Mouse (Mus musculus) kidney, postnatal 25 days (tissue): ENCODE measurements around the gene Ssh1.

Source experiments
- DNase-seq, 2 experiments: peaks; one replicate each; pipeline ENCODE4 v3.0.0; 2021; ENCODE audit warnings: mixed read lengths in 2 of 2

Ssh1 gene

DNA sequence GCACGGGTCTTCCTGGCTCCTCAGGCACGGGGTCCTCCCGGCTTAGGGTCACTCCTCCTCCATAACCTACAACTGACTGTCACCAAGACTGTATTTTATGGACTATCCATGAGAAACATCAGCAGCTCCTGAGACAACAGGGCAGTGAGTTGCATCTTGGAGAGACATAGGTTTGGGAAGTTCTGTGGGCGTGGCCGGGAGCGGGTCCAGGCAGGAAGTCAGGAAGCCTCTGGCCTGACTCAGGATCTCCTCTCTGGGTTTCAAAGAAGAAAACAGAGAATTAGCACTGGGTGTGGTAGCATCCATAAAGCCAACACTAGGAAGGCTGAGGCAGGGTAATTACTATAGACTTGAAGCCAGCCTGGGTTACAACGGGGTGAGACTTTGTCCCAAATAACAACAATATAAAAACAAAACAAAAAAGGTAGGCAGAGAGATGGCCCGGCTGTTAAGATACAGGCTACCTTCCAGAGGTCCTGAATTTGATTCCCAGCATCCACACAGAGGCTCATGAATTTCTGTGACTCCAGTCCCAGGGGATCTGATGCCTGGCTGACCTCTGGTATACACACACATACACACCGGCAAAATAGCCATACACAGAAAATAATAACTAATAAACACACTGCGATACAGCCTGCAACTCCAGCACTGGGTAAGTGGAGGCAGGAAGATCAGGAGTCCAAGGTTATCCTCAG, 63.6 kb downstream of the Ssh1 start:
- DNase-seq, result peak; percentile 74 to 77

DNA sequence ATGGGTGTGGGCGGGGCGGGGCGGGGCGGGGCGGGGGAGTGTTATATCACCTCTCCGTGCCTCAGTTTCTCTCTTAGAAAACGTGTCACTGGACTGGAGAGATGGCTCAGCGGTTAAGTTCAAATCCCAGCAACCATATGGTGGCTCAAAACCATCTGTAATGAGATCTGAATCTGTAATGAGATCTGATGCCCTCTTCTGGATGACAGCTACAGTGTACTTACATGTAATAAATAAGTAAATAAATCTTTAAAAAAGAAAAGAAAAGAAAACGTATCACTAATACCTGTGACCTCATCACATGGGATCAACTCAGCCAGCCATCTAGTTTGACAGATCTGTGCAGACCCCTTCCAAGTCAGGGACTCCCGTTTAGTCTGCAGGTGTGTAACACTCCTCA, 64.2 kb downstream of the Ssh1 start:
- DNase-seq, result no peak

DNA sequence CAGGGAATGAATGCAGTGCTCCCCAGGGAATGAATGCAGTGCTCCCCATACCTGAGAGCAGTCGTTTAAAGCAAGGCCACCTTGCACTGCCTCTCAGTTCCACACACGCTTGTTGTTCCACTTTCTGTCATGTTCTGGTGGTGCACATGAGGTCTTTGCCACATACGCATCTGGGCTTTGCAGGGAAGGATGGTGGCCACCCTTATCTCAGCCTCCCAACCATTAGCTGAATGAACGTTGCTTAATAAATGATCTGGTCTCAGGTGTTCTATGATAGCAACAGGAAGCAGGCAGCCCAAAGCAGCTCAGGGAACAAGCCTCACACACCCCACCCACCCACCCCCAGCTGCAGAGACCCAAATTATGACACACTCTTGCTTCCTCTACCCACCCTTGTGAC, 69.1 kb downstream of the Ssh1 start:
- no peak for DNase-seq

DNA sequence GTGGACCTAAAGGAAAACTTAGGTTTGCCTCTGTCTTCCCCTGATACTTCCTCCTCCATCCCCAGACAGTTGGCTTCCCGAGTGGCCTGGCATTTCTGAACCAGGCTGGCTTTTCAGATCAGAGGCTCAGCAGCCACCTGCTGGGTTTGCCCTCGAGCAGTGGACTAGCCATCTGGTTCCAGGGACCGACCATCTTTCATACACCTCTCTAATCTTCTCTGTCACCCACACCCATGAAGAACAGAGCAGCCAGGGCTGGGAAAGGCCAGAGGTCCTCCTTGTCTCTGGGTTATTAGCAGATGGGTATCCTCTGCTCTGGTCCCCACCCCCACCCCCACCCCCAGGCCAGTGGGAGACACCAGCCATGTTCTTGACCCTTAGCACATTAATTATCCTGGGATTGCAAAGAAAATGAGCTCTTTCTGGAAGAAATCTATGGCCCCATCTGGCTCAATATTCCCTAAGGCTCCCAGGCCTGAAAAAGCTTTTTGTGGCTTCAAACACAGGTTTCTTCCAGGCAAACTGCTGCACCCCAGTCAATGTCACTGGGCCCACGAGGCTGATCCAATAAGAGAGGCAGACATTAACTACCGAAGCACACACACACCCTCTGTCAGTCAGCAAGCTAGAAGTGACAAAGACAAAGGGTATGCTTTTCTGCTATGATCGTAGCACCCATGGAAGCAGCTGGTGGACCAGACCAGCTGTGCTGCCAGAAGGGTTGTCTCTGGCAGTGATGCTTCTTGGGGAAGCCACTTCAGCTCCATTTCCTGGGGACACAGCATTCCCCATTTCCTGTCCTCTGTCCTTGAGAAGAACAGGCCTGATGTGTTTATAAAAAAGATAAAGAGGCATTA, 72.2 kb downstream of the Ssh1 start:
- DNase-seq, result no peak

DNA sequence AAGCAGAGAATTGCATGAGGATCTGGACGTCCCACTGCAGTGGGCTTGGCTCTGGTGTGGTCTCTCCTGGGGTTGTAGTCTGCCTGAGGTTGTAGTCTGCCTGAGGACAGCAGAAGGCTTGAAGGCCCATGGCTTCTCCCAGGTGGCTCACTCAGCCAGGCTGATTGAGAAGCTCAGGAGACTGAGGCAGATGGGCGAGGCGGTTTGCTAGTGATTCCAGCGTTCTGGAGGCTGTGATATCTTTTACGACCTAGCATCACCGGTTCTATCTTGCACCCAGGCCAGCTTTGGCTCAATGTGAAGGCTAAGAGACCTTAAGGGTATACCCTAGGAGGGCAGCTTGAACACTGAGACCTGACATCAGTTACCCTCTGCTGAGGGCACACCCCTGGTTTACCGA, 74.6 kb downstream of the Ssh1 start:
- DNase-seq, result no peak

DNA sequence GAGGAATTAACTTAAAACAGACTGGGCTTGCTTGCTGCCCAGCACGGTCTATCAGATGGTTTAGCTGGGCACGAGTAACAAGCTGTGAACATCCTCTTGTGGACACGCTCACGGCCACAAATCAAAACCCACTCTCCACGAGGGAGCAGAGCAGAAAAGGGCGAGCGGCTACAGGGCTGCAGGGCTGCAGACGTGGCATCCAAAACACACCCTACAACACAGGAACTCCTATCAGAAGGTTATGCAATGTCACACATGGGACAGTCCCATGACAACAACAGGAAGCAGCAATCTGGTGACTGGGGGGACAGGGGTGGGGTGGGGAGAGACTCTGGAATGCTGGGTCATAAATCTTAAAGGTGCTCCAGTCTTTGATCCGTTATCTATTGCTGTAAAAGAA, 75.0 kb downstream of the Ssh1 start:
- peak; percentile 53 to 77 for DNase-seq

DNA sequence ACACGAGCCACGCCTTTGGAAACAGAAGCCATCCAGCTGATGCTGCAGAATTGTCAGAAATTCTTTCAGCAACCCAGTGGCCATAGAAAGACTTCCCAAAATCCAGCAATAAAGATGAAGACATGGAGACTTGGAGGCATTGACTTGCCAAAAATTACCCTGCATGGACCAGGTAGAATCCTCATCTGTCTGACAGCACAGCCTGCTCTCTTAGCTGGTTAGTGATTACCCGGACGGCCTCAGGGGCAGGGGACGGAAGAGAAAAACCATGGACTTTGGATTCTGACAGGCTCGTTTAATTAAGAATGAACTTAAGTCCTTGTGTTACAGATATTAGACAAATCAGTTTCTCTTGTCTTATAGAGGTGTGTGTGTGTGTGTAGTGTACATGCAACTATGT, 83.0 kb downstream of the Ssh1 start:
- DNase-seq, result peak; percentile 55 to 84

DNA sequence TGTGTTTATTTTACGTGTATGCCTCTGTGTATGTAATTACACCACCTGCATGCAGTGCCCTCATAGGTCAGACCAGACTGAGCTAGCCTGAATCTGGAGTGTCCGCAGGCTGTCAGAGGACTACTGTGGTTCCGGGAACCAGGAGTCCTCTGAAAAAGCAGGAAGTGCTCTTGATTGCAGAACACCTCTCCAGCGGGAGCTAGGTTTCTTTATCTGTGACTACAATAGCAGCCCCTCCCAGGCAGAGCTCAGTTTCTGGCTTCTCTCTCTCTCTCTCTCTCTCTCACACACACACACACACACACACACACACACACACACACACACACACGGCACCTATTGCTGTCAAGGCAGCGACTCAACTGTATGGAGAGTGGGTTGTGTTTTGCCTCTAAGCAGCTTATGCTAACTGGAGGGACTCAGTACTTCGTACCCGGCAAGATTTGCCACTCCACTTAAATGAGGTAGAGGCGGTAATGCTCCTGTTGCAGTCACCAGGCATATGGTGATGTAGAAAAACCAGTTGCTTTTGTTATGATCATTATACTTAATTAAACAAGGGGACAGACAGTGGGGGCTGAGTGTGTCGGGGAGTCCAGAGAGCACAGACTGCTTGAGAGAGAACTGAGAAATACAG, 83.5 kb downstream of the Ssh1 start:
- no peak for DNase-seq

DNA sequence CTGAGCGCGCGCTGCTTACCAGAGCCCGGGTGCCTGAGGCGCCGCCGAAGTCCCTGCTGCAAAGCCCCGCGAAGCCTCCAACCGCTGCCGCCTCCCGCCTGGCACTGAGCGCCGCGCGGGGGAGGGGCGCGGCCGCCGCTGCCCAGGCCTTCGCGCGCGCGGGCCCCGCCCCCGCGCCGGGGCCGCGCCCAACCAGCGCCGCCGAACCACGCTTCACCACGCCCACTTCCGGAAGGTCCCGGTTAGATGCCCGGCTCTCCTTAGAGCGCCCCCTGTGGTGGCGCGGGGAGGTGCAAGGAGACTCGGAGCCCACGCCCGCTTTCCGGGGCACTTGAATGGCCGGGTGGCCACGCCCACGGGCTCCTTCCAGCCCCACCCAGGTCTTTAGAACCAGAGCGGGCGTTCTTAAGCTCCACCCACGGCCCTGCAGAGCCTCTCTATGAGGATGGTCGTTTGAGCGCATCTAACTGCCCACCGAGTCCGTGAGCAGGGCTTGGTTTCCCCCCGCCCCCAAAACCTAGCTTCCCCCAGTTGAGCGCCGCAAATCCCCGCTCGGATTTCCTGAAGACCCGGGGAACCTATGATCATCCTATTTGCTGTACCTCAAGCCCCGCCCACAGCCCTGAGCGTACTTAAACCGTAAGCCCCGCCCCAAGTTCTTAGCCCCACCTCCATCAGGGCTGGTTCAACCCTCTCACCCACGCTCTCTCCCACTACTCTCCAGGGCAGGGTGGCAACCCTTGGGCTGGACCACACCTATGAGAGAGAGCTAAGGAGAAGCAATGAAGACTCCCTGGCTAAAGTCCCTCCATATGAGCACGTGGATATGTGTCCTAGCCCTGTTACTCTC, 84.9 kb downstream of the Ssh1 start, which contains the start of gene Coro1c:
Gene Coro1c (minus strand): TSS at position 167 of the 850 bp plus-strand sequence.
- DNase-seq, result peak; percentile 98 to 99

DNA sequence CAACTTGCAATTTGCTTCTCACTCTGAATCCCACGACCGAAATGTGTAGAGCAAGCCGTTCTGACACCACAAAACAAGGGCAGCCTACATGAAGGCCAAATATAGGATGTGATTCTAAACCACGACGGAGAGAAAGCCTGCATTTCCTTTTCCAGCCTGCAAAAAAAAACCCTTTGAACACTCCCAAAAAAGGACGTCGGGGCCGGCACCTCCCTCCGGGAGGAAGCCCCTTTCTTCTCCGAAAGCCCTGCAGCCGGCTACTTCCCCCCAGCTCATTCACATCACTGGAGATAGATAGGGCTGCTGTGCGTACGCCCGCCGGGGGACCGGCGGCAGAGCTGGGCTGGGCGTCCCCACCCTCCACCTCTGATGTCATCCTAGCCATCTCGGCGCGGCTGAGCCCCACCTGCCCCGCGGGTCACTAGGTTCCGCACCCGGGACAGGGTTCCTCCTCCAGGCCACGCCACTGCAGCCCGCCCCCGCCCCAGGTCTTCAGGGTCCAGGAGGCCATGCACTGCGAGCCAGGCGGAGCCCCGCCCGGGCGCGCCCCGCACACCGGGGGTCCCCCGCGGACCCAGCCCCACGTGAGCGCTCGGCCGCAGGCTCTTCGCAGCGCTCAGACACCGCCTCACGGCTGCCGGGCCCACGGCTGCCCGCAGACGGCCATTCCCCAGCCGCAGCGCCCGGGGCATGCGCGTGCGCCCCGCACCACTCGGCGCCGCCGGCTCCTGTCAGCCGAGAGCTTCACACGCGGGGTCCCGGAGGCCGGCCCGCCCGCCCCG, 85.7 kb downstream of the Ssh1 start:
- peak; percentile 55 to 85 for DNase-seq

DNA sequence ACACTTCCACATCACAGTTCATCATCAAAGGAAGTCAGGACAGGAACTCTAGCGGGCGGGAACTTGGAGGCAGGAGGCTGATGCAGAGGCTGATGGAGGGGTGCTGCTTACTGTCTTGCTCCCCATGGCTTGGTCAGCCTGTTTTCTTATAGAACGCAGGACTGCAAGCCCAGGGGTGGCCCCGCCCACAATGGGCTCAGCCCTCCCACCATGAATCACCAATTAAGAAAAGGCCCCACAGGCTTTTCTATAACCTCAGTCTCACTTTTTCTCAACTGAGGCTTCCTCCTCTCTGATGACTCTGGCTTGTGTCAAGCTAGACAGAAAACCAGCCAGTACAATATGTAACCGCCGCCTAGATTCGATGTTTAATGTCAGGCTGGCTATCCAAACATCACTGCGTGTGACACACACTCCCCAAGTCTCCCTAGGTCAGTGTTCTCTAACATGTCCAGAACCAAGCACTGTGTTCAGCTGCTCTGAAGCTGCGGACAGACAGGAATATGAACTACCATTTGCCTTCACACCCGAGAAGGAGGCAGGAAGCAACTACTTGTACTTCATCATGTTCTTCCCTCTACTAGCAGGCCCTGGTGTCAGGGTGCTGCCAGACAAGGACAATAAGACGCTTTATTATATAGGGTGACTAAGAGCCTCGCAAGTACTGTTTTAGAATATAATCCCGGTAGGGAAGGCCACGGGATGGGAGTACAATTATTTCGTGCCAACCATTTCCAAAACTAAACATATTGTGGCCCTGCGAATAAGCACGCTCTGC, 86.5 kb downstream of the Ssh1 start:
- peak; percentile 46 to 65 for DNase-seq

DNA sequence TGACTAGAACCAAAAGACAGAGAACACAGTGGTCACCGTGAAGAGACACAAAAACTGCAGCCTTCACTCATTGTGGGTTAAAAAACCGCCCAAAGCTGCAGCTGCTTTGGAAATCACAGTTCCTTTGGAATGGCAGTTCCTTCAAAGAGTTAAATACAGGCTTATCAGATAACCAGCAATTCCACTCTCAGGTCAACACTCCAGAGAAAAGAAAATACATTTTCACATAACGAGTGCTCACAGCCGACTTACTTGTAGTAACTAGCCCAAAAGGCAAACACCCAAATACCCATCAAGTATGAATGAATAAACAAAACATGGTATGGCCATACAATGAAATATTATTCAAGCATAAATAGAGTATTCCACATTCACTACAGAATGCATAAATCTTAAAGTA, 88.7 kb downstream of the Ssh1 start:
- no peak for DNase-seq

DNA sequence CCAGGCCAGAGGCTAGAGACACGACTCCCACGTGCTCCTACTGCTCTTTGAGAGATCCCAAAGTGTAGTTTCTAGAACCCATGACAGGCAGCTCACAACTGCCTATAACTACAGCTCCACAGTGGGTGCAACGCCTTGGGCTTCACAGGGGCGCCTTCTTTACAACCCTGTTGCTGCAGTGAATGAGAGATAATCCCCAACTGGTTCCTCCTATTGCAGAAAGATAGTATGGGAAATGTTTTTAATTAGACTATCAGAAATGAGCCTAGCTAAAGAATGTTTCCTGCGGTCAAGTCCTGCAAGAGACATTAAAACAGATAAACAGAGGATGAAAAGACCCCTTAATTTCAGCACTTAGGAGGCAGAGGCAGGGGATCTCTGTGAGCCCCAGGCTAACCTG, 90.7 kb downstream of the Ssh1 start:
- DNase-seq, result no peak

DNA sequence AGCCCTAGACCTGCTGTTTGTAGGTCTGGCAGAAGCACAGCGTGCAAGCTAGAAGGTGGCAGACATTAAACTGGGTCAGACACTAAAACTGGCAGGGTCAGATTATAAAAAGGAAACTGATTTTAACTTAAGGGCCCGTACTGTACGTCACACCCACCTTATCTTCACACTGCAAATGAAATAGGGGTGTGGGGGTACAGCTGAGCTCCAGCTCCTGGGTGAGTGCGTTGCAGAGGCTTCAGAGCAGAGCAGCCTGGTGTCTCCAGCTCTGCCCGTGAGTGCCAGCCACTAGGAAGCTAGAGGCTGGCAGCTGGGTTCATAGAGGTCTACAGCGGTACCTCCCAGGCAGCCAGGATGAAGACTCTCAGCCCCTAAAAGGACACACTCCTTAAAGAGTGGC, 91.7 kb downstream of the Ssh1 start:
- no peak for DNase-seq

DNA sequence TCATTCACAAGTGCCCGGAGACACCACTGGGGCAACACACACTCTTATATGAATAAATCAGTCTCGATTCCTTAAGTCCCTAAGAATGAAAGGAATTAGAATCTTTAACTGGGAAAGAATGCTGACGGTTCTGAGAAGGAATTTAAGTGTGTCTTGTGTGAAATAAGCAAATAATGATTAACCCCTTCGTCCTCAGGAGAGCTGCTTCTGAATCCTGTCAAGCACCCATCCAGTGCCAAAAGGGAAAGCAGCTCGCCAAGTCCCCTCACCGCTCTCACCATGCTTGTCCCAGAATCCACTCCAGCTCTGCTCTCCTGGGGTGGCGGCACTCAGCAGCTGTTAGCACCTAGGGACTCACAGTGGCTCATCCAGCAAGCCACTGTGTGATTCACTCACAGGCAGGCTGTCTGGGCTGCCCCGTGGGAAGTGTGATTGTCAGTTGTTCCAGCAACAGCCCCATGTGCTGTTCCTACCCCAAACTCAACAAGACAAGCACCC, 92.6 kb downstream of the Ssh1 start:
- peak; percentile 47 to 63 for DNase-seq

DNA sequence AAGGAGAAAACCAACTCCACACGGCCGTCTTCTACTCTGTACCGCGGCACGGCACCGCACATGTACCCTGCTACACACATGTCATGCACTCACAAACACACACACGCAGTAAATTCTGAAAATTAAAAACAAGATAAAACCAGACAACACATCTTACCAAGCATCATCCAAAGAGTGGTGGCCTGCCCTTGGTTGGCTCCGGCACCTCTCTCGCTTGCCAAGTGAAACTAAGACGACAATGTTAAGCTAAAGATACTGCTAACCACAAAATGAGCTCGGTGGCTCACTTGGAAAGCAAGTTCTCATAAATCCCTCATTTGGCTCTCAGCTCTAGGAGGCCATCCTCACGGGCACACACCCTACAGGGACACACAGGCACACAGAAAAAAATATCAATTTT, 94.2 kb downstream of the Ssh1 start:
- no peak for DNase-seq

DNA sequence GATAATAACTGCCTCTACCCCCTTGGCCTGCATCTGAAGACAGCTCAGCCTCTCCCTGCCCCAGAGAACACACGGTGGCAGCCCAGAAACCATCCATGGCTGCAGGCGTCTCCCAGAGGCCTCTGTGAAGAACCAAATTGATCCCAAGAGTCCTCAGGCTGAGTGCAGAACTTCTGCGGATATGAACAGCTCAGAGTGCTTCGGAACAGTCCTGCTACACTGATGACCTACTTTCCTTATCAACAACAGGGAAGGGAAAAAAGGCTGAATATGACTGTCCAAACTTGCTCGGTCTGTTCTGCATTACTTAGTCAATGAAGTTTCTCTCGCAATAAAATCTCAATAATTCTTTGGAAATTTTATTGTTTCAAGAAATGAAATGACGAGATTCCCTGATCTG, 101.7 kb downstream of the Ssh1 start:
- DNase-seq, result no peak

DNA sequence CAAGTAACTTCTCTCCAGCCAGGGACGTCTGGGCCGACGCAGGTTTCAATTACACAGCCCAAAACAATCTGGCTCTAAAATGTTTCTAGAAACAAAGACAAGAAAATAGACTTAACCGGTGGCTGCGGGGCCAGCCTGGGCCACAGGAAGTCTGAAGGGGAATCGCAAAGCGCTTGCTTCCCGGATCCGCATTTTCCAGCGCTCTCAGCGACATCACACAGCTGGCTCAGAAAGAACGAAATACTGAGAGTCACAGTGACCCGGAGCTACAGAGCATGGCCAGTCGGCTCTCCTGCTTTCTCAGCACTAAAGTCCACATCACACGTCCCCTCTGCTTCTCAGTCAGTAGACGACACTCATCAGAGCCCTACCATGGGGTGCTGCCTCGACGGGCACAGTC, 102.8 kb downstream of the Ssh1 start:
- peak; percentile 64 to 74 for DNase-seq

DNA sequence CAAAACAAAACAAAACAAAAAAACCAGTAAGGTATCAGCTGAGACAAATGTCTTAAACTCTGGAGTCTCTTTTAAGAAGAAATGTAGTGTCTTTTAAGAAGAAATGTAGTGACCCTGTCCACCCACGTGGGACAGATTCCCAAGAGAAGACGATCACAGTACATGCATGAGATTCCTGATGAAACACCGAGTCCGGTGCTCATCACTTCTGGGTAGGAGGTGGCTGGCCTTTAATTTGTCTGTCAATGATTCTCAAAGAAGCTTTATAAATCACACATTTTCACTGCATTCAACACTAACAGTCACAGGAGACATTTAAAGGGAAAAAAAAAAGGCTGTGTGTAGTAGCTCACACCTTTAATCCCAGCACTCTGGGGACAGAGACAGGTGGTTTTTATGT, 103.8 kb downstream of the Ssh1 start:
- peak; percentile 43 to 70 for DNase-seq

DNA sequence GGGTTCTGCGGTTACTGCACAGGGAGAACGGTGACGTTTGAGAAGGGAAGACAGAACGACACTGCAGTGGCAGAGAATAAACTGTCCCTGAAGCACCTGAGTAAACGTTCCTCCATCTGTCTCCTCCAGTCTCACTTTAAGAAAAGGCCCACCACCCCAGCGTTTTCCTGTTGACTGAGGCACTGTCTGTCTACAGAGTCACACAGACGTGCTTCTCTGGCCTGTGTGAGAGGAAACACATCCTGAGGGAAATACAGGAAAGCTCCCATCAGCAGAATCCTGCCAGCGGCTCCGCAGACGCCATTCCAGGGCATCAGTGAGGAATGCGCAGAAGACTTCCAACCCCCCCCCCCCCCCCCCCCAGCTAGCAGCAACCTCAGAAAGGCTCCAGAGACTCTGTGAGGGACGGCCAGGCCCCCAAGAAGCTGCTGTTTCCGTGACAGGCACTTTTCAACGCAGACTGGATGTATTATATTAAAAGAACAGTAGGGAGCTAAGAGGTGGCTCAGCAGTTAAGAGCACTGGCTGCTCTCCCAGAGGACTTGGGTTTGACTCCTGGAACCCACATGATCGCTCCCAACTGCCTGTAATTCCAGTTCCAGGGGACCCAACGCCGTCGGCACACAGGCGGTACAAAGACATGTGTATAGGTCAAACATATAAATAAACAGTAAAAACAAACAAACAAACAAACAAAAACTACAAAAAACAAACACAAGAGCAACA, 104.3 kb downstream of the Ssh1 start:
- DNase-seq, result peak; percentile 57 to 78
